Mouse (Mus musculus) liver, adult 2 months (tissue): ENCODE data around the gene Carf. TPM values are rescaled to one million over a fixed set of nuclear protein-coding genes. Genes with fewer than 3 reads are reported as not detected.

Source experiments
- DNase-seq: peaks from one replicate; pipeline ENCODE4 v3.0.0-alpha.2; 2011; ENCODE audit warnings: low read depth, low spot score; ENCODE audit errors: extremely low read depth
- H3K27ac ChIP-seq: fragments of 200-500 bp; replicated peaks from 2 replicates; pipeline ENCODE4 v1.5.1; 2012; ENCODE audit warnings: low read depth, mild to moderate bottlenecking, control low read depth, inconsistent platforms, low read length; ENCODE audit not compliant: insufficient read depth
- H3K27me3 ChIP-seq: fragments of 200-500 bp; 2 replicates; pipeline ENCODE4 v1.6.1; 2012; ENCODE audit warnings: mild to moderate bottlenecking, moderate library complexity, low read length, inconsistent platforms; ENCODE audit not compliant: control insufficient read depth, insufficient read depth
- H3K36me3 ChIP-seq: fragments of 200-500 bp; 2 replicates; pipeline ENCODE4 v1.6.1; 2012; ENCODE audit warnings: low read length, inconsistent platforms; ENCODE audit not compliant: control insufficient read depth, insufficient read depth
- H3K4me1 ChIP-seq: fragments of 200-500 bp; 2 replicates; pipeline ENCODE4 v1.6.1; 2011; ENCODE audit warnings: low read length; ENCODE audit not compliant: control insufficient read depth, insufficient read depth
- H3K4me3 ChIP-seq: fragments of 200-500 bp; 2 replicates; pipeline ENCODE4 v1.5.1; 2011; ENCODE audit warnings: low read depth, mild to moderate bottlenecking, control low read depth, low read length, moderate library complexity; ENCODE audit not compliant: insufficient read depth
- H3K79me2 ChIP-seq: fragments of 200-500 bp; 2 replicates; pipeline ENCODE4 v1.6.1; 2012; ENCODE audit warnings: inconsistent platforms, mild to moderate bottlenecking, low read length, moderate library complexity; ENCODE audit not compliant: control insufficient read depth, insufficient read depth
- H3K9ac ChIP-seq: fragments of 200-500 bp; 2 replicates; pipeline ENCODE4 v1.6.1; 2012; ENCODE audit warnings: low read depth, mild to moderate bottlenecking, control low read depth, inconsistent platforms, low read length
- CTCF ChIP-seq: fragments of 200-500 bp; IDR thresholded peaks from 2 replicates; pipeline ENCODE4 v1.5.1; 2011; ENCODE audit warnings: low read depth, low read length, control low read depth
- POLR2A ChIP-seq: fragments of 200-500 bp; IDR thresholded peaks from 2 replicates; pipeline ENCODE4 v1.6.1; 2011; ENCODE audit warnings: low read length, control low read depth; ENCODE audit not compliant: insufficient read depth; ENCODE audit errors: extremely low read depth
- WGBS: fragments of 180-500 bp; shearing (Covaris S2); methylation state at CpG from one replicate; pipeline ENCODE4 v1.1.7; 2018; 5-methylcytosine and 5-hydroxymethylcytosine counted together
- polyA plus RNA-seq: library from polyadenylated mRNA; depleted of rRNA; stranded (reverse); fragments of >200 nt; gene quantifications from 2 replicates; pipeline ENCODE4 v1.2.3, GENCODE M21; 2012; rRNA removed
- total RNA-seq: library from RNA; depleted of rRNA; stranded (reverse); fragments of >200 nt; gene quantifications from 2 replicates; pipeline ENCODE4 v1.2.3, GENCODE M21; 2014; rRNA removed

Carf gene
- total and polyA plus RNA-seq, 2 experiments: 0.69 to 4.7 TPM

DNA sequence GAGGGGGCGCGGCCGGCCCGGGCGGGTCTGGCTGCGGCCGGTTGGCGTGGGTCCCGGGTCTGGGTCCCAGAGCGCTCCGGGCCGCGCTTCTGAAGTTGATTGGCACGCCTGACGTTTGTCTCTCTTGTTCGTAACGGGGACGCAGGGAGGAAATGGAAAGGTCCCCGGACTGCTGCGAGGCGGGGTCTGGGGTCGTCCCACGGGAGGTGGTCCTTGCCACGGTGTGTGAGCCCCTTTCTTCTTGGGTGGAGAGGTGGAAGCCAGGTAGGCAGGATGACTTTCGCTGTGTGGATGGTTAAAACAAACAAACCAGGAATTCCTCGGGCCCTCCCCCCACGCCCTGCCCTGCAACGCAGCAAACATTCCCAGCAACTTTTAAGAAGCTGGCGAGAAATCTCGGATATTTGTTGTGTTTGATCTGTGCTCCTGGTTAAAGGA, 82.8 kb downstream of the Carf start:
- under 1% methylated on average over 30 of the region's 30 CpGs for WGBS
- TF ChIP-seq POLR2A (no peak), CTCF (no peak)
- peak overlapping the region; percentile 91 for H3K27ac ChIP-seq
- peaks cover 8% of the 10 kb centered on the region for H3K36me3 ChIP-seq
- H3K9ac ChIP-seq: peak overlapping the region; percentile 90
- peaks cover 8% of the 10 kb centered on the region for H3K4me1 ChIP-seq
- no peaks in the 10 kb centered on the region for H3K27me3 ChIP-seq
- H3K79me2 ChIP-seq: no peaks in the 10 kb centered on the region; the same call in 1 of the 2 replicates
- H3K4me3 ChIP-seq: peak overlapping the region; percentile 96
- peak; percentile 64 for DNase-seq

DNA sequence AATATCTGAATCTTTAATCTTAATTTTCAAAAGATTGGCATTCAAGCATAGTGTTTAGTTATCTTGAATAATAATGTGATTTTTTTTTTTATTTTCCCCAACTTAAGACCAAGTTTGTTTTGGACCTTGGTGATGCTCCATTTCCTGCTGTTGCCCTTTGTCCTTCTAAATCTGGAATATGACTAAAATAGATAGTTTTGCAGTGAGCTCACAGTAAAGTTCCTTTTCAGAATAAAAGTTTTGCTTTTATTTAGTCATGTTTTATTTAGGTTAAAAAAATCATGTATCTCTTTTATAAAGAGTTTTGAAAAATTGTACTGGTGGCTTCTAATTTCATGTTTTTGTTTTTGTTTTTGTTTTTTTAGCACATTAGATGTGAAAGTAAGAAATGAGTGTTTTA, 90.4 kb downstream of the Carf start:
- TF ChIP-seq POLR2A: no peak
- no peak for TF ChIP-seq CTCF
- Histone ChIP-seq H3K36me3 (peaks cover 14% of the 10 kb centered on the region), H3K27me3 (no peaks in the 10 kb centered on the region), H3K4me3 (no peak overlapping the region), H3K4me1 (peaks cover 1% of the 10 kb centered on the region; the same call in 1 of the 2 replicates), H3K27ac (no peak overlapping the region), H3K79me2 (no peaks in the 10 kb centered on the region), H3K9ac (no peak overlapping the region)
- DNase-seq: peak; percentile 18

DNA sequence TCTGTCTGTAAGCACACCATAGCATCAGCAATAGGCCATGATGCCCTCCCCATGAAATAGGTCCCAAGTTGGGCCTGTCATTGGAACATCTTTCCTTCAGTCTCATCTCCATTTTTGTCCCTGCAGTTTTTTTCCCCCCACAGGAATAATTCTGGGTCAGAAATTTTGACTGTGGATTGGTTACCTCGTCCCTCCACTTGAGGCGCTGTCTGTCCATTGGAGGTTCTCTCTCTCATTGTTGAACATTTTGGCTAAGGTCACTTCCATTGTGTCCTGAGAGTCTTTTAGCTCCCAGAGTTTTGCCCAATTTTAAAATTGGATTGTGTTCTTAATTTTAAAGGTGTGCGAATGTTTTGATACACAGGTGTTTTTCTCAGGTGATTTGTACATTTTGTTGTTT, 98.8 kb downstream of the Carf start:
- no peak overlapping the region for H3K9ac ChIP-seq
- no peak overlapping the region for H3K4me3 ChIP-seq
- no peak overlapping the region for H3K27ac ChIP-seq
- WGBS: 91% methylated on average over 3 of the region's 3 CpGs
- H3K4me1 ChIP-seq: no peaks in the 10 kb centered on the region
- TF ChIP-seq POLR2A: no peak
- no peak for TF ChIP-seq CTCF
- DNase-seq: no peak
- H3K79me2 ChIP-seq: peaks cover 2% of the 10 kb centered on the region; the same call in 1 of the 2 replicates
- H3K27me3 ChIP-seq: no peaks in the 10 kb centered on the region
- H3K36me3 ChIP-seq: peaks cover 42% of the 10 kb centered on the region

DNA sequence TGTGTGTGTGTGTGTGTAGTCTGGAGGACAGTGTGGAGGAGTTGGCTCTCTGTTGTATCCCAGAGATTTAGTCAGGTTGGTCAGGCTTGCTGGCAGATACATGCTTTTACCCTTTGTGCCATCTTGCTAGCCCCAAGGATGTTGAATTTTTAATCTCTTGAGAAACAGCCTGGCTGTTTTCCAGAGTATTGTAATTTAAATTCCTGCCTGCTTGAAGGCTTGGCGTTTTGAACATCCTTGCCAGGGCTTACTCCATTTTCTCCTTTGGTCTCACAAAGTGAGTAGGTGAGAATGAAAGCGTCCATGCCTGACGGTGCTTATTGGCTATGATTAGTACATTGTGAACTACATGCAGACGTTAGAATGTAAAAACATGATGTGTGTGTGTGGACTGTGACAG, 101.0 kb downstream of the Carf start:
- no peak overlapping the region for H3K4me3 ChIP-seq
- 81% methylated on average over 4 of the region's 4 CpGs for WGBS
- TF ChIP-seq POLR2A (no peak), CTCF (no peak)
- no peak overlapping the region for H3K9ac ChIP-seq
- H3K27me3 ChIP-seq: no peaks in the 10 kb centered on the region
- DNase-seq: no peak
- peaks cover 59% of the 10 kb centered on the region for H3K36me3 ChIP-seq
- peaks cover 3% of the 10 kb centered on the region; the same call in 1 of the 2 replicates for H3K79me2 ChIP-seq
- H3K4me1 ChIP-seq: no peaks in the 10 kb centered on the region
- H3K27ac ChIP-seq: no peak overlapping the region

Other genes with a start within 250 kb of the Carf start
- 3.7 and 3.9 TPM in 2 replicates for gene Fam117b, start 185.2 kb upstream of the Carf start, total RNA-seq
- 1.4 and 2.0 TPM in 2 replicates for gene Fam117b, start 185.2 kb upstream of the Carf start, polyA plus RNA-seq
- gene Ica1l, start 55.1 kb upstream of the Carf start, total RNA-seq: under 0.01 TPM in 1 of 2 replicates, not detected in the other
- not detected in 2 replicates for gene Ica1l, start 55.1 kb upstream of the Carf start, polyA plus RNA-seq
- 9.0 and 11.6 TPM in 2 replicates for gene Wdr12, start 398 bp downstream of the Carf start, total RNA-seq
- 4.8 and 6.3 TPM in 2 replicates for gene Wdr12, start 398 bp downstream of the Carf start, polyA plus RNA-seq
- gene Nbeal1, start 82.4 kb downstream of the Carf start, total RNA-seq: 33.0 and 38.1 TPM in 2 replicates
- gene Nbeal1, start 82.4 kb downstream of the Carf start, polyA plus RNA-seq: 1.2 and 1.4 TPM in 2 replicates
- 17.7 and 19.6 TPM in 2 replicates for gene Cyp20a1, start 245.1 kb downstream of the Carf start, total RNA-seq
- gene Cyp20a1, start 245.1 kb downstream of the Carf start, polyA plus RNA-seq: 3.6 and 4.0 TPM in 2 replicates